In genomic region chr1:143724456-143725064, GRCm38 (mm10) we compare ENCODE assay signal across 27 mouse cellular contexts. TPM values are rescaled to one million over a fixed set of nuclear protein-coding genes. Genes with fewer than 3 reads are reported as not detected.
DNase-seq lines count a peak whose midpoint lies in the region; ATAC-seq and TF ChIP-seq lines count a peak whose summit lies in the region.
"Had no signal": no experiment of that assay in that cellular context is flagged by ENCODE, and none has a peak within 500 bp of the region (broad histone marks: within the 10 kb centered on the region; RNA-seq: fewer than 3 reads in every experiment).

No protein-coding gene starts in this region.

- H3K27ac ChIP-seq in liver, embryonic 14.5 days, result no peak overlapping the region
- H3K27ac ChIP-seq: embryonic facial prominence, embryonic 13.5 days; forebrain, embryonic 12.5 days; hindbrain, embryonic 10.5 days; layer of hippocampus, adult 2 months; midbrain, embryonic 12.5 days had no signal

- H3K27me3 ChIP-seq in liver, embryonic 14.5 days (ENCODE audit: control insufficient read depth, insufficient read depth, low read length), result no peaks in the 10 kb centered on the region
- H3K27me3 ChIP-seq: embryonic facial prominence, embryonic 13.5 days; forebrain, embryonic 12.5 days; midbrain, embryonic 12.5 days had no signal

- no peak overlapping the region for H3K4me2 ChIP-seq in liver, embryonic 14.5 days (ENCODE audit: low read depth)
- H3K4me2 ChIP-seq: embryonic facial prominence, embryonic 13.5 days; forebrain, embryonic 12.5 days; heart, embryonic 11.5 days; midbrain, embryonic 12.5 days had no signal

- no peak for TF ChIP-seq CTCF in liver, embryonic 14.5 days (IDR thresholded peaks at IDR 0.05; ENCODE audit: low read depth)

- peak; percentile 73 for TF ChIP-seq EP300 in liver, embryonic 14.5 days (IDR thresholded peaks at IDR 0.05; ENCODE audit: low read depth)

- H3K9me3 ChIP-seq in liver, embryonic 14.5 days (ENCODE audit: control insufficient read depth, low read length), result no peaks in the 10 kb centered on the region
- H3K9me3 ChIP-seq: embryonic facial prominence, embryonic 13.5 days; forebrain, embryonic 12.5 days; hindbrain, embryonic 10.5 days; midbrain, embryonic 12.5 days had no signal

- no peak overlapping the region for H3K4me3 ChIP-seq in liver, embryonic 14.5 days (ENCODE audit: insufficient read depth in 1 of 2, low read depth in 2 of 2, low read length in 2 of 2)
- H3K4me3 ChIP-seq: embryonic facial prominence, embryonic 13.5 days; erythroblast, embryonic 14.5 days; forebrain, embryonic 12.5 days; hindbrain, embryonic 10.5 days; layer of hippocampus, adult 2 months; midbrain, embryonic 12.5 days had no signal

- H3K4me1 ChIP-seq in liver, embryonic 14.5 days (replicated peaks; ENCODE audit: control insufficient read depth in 2 of 2, insufficient read depth in 2 of 2, low read length in 1 of 2), result peaks cover 0 to 9% of the 10 kb centered on the region in 2 experiments; a peak in 2 of 4 replicates
- H3K4me1 ChIP-seq: embryonic facial prominence, embryonic 13.5 days; forebrain, embryonic 12.5 days; hindbrain, embryonic 10.5 days; midbrain, embryonic 12.5 days had no signal

- H3K9ac ChIP-seq in liver, embryonic 14.5 days (replicated peaks), result no peak overlapping the region
- H3K9ac ChIP-seq: embryonic facial prominence, embryonic 13.5 days; forebrain, embryonic 12.5 days; midbrain, embryonic 12.5 days had no signal

- WGBS in liver, embryonic 14.5 days (ENCODE audit: insufficient replicate concordance), result 27% methylated on average over 5 of the region's 5 CpGs

- H3K36me3 ChIP-seq in liver, embryonic 14.5 days (replicated peaks; ENCODE audit: control insufficient read depth, insufficient read depth, low read depth), result no peaks in the 10 kb centered on the region
- H3K36me3 ChIP-seq: embryonic facial prominence, embryonic 13.5 days; forebrain, embryonic 12.5 days; hindbrain, embryonic 10.5 days; midbrain, embryonic 12.5 days had no signal

- peak; percentile 79 for ATAC-seq in liver, embryonic 14.5 days (ENCODE audit: insufficient read depth)
- ATAC-seq: hindbrain, embryonic 16.5 days; intestine, embryonic 16.5 days had no signal

- DNase-seq in adrenal gland, adult 2 months, result peak; percentile 65
- DNase-seq in adrenal gland, adult 18-20 months (ENCODE audit: low spot score in 2 of 2), result no peak
- DNase-seq in adrenal gland, postnatal 25 days, result peak; percentile 5
- no peak for DNase-seq in liver, embryonic 14.5 days (ENCODE audit: low read depth in 3 of 3, low spot score in 3 of 3)
- no peak for DNase-seq in right cerebral cortex, adult 2 months (ENCODE audit: low spot score in 2 of 2)
- no peak for DNase-seq in gastrocnemius, adult 8-10 months (ENCODE audit: low spot score in 2 of 2)
- DNase-seq in thymus, postnatal 25 days, result no peak
- DNase-seq: cerebellum, adult 2 months; cerebellum, postnatal 25 days; embryo, embryonic 11 days; gastrocnemius, postnatal 14 days; kidney, adult 9 months; kidney, postnatal 25 days; layer of hippocampus, postnatal 36 days; lung, adult 18-20 months; lung, postnatal 10 days; right cerebral cortex, postnatal 14 days; thymus, postnatal 14 days had no signal

RNA-seq across cellular contexts. Expression of gene Glrx2, which starts 8.4 kb away (rescaled TPM):
- total RNA-seq in adrenal gland, adult 2 months (2021), result 100 to 1,000 TPM in 1 of 2 experiments, 10 to 100 TPM in 1; 94.8 to 104 TPM
- 22.5 and 34.7 TPM in 2 replicates for polyA plus RNA-seq in adrenal gland, adult 2 months (2012; rRNA removed)
- total RNA-seq in adrenal gland, adult 18-20 months (2021), result 10 to 100 TPM; 87.0 to 93.1 TPM
- total RNA-seq in adrenal gland, postnatal 25 days (2021), result 86.3 and 89.7 TPM in 2 replicates
- 7.6 and 19.9 TPM in 2 replicates for polyA plus RNA-seq in liver, embryonic 14.5 days (2012; rRNA removed)
- polyA plus RNA-seq in liver, embryonic 14.5 days (2014; fragmentation: Nextera tagmentation; extraction: Ambion mirVana), result 38.0 and 44.6 TPM in 2 replicates
- 10 to 100 TPM; 81.4 to 90.4 (median 85.8) TPM for total RNA-seq in gastrocnemius, adult 8-10 months (2022)

RNA-seq across cellular contexts. Expression of gene Cdc73, which starts 21.9 kb away (rescaled TPM):
- total RNA-seq in adrenal gland, adult 2 months (2021), result 100 to 1,000 TPM in 1 of 2 experiments, 10 to 100 TPM in 1; 94.4 to 109 TPM
- polyA plus RNA-seq in adrenal gland, adult 2 months (2012; rRNA removed), result 0.33 and 0.45 TPM in 2 replicates
- total RNA-seq in adrenal gland, adult 18-20 months (2021), result 100 to 1,000 TPM in 1 of 2 experiments, 10 to 100 TPM in 1; 87.0 to 102 TPM
- 98.2 and 110 TPM in 2 replicates for total RNA-seq in adrenal gland, postnatal 25 days (2021)
- 4.2 and 10.7 TPM in 2 replicates for polyA plus RNA-seq in liver, embryonic 14.5 days (2012; rRNA removed)
- 9.4 and 9.6 TPM in 2 replicates for polyA plus RNA-seq in liver, embryonic 14.5 days (2014; fragmentation: Nextera tagmentation; extraction: Ambion mirVana)
- total RNA-seq in gastrocnemius, adult 8-10 months (2022), result 10 to 100 TPM; 47.1 to 59.3 (median 52.9) TPM

RNA-seq across cellular contexts. Expression of gene Trove2, which starts 52.3 kb away (rescaled TPM):
- 10 to 100 TPM; 11.3 to 18.1 TPM for total RNA-seq in adrenal gland, adult 2 months (2021)
- 0.48 and 0.51 TPM in 2 replicates for polyA plus RNA-seq in adrenal gland, adult 2 months (2012; rRNA removed)
- 10 to 100 TPM; 13.1 to 13.2 TPM for total RNA-seq in adrenal gland, adult 18-20 months (2021)
- 13.2 and 14.6 TPM in 2 replicates for total RNA-seq in adrenal gland, postnatal 25 days (2021)
- polyA plus RNA-seq in liver, embryonic 14.5 days (2012; rRNA removed), result 0.45 and 0.71 TPM in 2 replicates
- 1.3 and 1.6 TPM in 2 replicates for polyA plus RNA-seq in liver, embryonic 14.5 days (2014; fragmentation: Nextera tagmentation; extraction: Ambion mirVana)
- total RNA-seq in gastrocnemius, adult 8-10 months (2022), result 1 to 10 TPM; 2.8 to 3.6 (median 3.2) TPM
- polyA plus RNA-seq: erythroblast, embryonic 14.5 days had no signal

RNA-seq across cellular contexts. Expression of gene Uchl5, which starts 52.5 kb away (rescaled TPM):
- total RNA-seq in adrenal gland, adult 2 months (2021), result 10 to 100 TPM; 20.5 to 23.7 TPM
- 1.2 and 1.9 TPM in 2 replicates for polyA plus RNA-seq in adrenal gland, adult 2 months (2012; rRNA removed)
- total RNA-seq in adrenal gland, adult 18-20 months (2021), result 10 to 100 TPM; 18.8 to 26.6 TPM
- 24.5 and 34.8 TPM in 2 replicates for total RNA-seq in adrenal gland, postnatal 25 days (2021)
- 9.5 and 21.4 TPM in 2 replicates for polyA plus RNA-seq in liver, embryonic 14.5 days (2012; rRNA removed)
- polyA plus RNA-seq in liver, embryonic 14.5 days (2014; fragmentation: Nextera tagmentation; extraction: Ambion mirVana), result 67.9 and 70.4 TPM in 2 replicates
- total RNA-seq in gastrocnemius, adult 8-10 months (2022), result 10 to 100 TPM; 19.7 to 25.1 (median 22.2) TPM

Comparison
In these comparisons a context has a peak if more than half of its experiments do, and no peak if none do; other contexts are left out.
1. DNase-seq: peak in adrenal gland, adult 2 months (single experiment) and adrenal gland, postnatal 25 days (single experiment); none in adrenal gland, adult 18-20 months (0 of 2), liver, embryonic 14.5 days (0 of 3), right cerebral cortex, adult 2 months (0 of 2), gastrocnemius, adult 8-10 months (0 of 2) and thymus, postnatal 25 days (single experiment).